Mouse (Mus musculus) yolk sac, embryonic 10.5 days (tissue): ENCODE data around the gene Gm13539.
"Not testable (repeated sequence)": the region's sequence is repeated elsewhere in the genome, so short reads cannot be mapped to it uniquely, and the experiment has no call there.

Experiments
- DNase-seq: peaks from one replicate; pipeline ENCODE4 v3.0.0-alpha.2; 2017; ENCODE audit warnings: low spot score

The Gm13539 gene

DNA sequence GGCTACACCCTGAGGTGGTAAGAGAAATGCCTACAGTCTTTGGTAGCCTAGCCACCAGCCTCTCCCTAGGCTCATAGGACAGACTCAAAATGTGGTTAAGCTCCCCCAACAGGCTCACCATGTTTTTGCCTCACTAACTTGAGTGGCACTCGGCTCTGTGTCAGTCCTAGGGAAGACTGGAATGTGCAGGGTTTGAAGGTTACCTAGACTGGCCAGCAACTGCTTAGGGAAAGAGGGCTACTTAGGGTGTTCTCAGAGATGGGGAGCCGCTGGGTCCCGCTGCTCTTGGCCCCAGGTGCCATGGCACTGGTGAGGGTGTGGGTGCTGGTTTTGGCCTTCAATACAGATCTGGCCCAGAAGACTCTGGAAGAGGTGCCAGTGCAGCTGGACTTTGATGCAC is at the start of gene Gm13539:
Gm13539 (plus strand) TSS at position 301 of the 400 bp plus-strand sequence.
- DNase-seq: no peak

DNA sequence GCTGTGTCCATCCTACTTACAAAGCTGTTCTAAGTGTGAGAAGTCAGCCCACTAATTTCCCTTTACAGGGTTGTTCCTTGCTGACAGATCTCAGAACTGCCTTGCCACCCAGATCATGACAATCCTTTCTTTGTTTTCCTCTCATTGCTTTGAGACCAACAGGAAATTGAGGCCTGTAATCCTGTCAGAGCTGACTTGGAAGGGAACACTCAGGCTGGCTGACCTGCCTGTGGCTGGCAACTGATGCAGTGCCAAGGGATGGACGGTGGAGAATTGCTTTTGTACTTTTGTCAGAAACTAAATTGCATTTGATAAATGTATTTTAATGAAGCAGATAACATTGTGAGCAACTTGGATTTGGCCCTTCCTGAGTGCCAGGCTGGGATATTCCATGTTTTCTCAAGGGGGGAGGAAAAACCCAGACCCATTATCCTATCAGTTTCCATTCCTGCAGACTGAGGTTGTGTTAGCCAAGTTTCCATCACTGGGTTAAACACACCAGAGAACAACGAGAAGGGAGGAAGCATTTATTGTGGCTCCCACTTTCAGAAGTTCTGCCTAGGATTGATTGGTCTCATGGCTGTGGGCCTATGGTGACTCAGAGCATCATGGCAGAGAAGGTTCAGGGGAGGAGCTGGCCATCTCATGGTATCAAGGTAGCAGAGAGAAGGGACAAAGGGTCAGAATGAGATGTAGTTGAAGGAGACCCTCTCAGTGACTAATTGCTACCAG is 48.7 kb upstream of the Gm13539 start:
- DNase-seq: no peak

DNA sequence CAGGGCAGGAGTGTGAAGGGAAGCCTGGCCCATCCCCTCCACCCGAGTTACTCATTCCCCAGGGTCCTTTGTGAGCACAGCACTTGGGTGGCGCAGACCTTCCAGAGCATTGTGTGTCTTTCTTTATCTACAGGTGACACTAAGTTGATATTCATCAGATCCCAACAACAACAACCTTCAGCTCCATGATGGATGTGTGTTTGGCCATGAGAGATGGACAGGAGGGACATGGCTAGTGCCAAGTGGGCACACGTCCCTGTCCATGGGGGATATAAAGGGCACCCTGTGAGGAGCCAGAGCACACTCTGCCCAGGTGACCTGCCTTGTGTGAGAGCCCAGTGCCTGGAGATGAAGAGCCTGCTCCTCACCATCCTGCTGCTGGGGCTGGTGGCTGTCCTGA is 45.3 kb upstream of the Gm13539 start, which contains the start of gene Obp2b:
Obp2b (plus strand) TSS at position 301 of the 400 bp plus-strand sequence.
- not testable (repeated sequence) for DNase-seq

DNA sequence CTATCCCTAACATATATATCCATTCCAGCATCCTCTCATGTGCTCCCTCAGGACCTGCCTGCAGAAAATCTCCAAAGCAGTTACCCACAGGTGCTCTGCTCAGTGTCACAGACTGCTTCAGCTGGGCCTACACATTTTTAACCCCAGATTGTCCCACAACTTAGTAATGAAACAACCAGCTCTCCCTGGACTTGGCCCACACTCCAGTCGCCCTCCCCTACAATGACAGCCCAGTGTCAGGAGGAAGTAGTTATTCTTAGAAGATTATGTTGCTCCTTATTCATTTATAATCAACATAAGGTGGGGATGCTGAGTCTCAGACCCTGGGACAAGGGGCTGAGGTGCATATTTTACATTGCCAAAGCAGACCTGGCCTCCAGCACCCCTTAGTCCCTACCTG is 40.4 kb upstream of the Gm13539 start:
- no peak for DNase-seq

DNA sequence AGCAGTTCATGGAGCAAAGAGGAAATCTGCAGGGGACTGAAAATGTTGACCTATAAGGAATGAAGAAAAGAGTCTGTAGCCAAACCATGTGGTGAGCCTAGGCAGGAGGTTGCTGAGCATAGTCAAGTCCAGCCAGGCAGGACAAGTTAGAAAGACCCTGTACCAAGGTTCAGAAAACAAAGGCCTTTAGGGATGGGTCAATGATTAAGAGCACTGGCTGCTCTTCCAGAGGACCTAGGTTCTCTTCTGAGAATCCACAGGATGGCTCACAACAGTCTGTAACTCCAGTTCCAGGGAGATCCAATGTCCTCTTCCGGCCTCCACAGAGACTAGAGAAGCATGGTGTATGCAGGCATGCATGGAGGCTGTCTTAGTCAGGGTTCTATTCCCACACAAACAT is 27.9 kb upstream of the Gm13539 start:
- DNase-seq: no peak

DNA sequence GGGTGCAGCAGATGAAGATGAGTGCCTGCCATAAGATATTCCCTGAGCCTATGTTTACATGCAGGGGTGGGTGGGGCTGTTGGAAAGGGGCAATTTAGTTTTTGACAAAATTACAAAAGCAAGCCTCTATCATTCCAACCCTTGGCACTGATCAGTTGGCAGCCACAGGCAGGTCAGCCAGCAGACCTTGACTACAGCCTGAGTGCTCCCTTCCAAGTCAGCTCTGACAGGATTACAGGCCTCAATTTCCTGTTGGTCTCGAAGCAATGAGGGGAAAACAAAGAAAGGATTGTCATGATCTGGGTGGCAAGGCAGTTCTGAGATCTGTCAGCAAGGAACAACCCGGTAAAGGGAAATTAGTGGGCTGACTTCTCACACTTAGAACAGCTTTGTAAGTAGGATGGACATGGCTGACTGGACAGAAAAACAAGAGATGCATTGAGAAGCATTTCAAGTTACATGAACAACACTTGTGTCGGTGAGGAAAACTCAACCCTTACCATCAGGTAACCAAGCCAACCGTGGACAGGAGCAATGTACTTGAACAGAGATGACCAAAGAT is 23.9 kb upstream of the Gm13539 start:
- no peak for DNase-seq

DNA sequence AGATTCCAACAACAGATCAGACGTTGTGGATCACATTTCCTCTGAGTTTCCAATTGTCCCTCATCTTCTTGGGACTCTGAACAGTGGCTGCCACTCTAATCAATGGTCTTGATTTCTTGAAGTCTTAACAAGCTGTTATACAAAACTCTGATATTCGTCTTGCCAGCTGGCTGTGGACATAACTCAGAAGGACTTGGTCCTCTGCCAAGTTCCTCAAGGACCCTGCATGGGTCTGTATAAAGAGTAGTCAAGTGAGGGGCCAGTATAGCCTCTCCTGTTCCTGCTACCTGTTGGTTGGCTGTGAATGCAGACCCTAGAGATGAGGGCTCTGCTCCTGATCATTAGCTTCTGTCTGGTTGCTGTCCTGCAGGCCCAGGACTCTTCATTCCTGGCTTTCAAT is 16.8 kb upstream of the Gm13539 start, which contains the start of gene Lcn3:
Lcn3 (plus strand) TSS at position 301 of the 400 bp plus-strand sequence.
- no peak for DNase-seq

DNA sequence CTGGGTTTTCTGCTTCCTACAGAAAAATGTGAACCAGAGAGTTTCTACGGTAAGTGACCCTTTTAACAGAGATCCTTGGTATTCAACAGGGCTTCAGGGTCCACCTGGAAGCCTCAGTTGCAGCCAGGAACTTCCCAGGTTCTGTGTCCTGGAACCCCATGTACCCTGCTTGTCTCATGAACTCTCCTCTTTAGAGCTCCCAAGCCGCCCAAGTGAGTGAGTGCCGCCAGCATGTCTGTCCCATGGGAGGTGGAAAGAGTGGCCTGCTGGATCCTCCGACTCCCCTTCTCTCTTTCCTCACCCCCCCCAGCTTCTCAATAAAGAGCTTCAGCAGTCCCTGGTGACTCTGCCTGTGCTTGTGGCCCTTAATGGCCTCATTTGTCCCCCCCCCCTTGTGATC is 14.3 kb upstream of the Gm13539 start:
- no peak for DNase-seq

DNA sequence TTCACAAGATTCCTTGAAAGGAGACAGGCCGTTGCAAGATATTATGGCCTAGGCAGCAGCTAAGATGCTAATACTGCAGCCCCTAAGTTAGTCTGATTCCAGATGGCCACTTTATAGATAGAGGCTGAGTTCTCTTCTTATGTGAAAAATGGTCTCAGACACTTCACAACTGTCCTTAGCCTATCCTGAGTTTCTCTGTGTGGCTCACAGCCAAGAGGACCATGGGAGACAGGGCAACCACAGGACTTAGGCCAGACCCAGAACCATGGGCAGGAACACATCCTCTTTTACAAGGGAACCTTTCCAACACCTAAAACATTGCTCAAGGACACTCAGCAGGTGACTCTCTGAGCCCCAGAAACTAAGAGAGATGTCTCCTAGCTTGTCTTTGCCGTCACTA is 8.6 kb upstream of the Gm13539 start:
- DNase-seq: no peak

DNA sequence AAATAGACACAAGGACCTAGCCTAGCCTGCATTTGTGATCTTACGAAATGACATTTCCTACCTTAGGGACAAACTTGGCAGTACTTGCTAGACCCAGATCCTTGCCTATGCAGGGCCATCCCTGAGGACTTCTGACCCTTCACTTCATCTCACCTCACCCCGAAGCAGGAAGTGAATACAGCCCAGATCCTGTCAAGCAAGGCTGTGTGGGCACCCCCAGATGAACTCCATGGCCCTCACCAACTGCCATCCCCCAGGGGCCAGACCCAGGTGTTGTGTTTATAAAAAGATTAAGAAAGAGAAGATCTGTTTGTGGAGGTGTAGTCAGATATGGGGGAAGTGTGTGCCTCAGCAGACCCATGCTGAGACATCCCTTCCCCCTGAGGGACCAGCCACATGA is 7.4 kb upstream of the Gm13539 start:
- DNase-seq: no peak

DNA sequence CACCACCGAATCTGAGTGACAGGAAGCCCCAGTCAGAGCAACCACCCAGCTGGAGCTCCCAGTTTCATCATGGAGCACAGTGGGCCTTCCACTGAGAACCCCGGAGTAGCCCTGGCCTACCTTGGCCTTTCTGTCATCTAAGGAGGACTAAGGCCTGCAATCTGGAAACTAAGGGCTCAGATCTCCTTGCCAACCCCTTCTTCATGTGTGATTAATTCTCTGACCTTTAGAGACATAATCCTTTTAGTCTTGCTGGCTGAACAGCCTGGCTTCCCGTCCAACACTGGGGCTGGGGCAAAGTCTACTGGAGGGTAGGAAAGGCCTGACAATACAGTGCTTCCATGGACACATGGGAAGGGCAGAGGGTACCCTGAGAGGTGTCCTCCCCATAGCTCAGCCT is 6.1 kb upstream of the Gm13539 start:
- no peak for DNase-seq

DNA sequence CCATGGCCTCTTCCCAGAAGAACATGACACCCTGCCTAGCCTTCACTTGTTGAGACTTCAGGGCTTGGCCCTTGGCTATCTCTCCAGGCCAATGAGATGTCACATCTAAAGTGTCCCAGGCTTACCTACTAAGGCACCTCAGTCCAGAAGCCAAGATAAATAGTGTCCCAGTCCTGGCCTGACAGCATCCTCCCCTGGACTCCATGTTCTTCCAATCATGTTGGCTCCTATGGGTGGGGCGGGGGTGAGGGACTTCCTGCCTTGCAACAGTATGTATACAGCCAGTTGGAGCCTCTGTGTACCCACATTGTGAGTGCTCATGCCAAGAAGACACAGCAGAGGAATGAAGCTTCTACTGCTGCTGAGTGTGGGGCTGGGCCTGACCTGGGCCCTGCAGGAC is 5.3 kb upstream of the Gm13539 start, which contains the start of gene Lcn11:
Lcn11 (plus strand) TSS at position 301 of the 400 bp plus-strand sequence.
- no peak for DNase-seq

DNA sequence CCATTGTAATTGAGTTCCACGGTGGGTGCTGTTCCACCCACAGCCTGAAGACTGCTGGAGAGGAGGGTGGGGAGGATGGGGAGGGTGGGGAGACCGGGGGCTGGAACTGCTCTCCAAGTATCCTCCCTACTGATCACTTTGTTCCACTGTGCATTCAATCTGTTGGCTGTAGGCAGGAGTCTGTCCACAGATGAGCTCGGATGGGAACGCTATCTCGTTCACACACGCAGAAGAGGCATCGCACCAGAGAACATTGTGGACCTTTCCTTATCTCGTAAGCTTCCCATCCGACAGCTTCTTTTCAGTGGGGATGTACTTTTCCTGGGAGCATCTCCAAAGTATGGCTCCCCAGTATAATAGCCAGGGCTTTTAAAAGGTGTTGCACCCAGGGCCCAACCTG is 3.0 kb upstream of the Gm13539 start:
- no peak for DNase-seq

DNA sequence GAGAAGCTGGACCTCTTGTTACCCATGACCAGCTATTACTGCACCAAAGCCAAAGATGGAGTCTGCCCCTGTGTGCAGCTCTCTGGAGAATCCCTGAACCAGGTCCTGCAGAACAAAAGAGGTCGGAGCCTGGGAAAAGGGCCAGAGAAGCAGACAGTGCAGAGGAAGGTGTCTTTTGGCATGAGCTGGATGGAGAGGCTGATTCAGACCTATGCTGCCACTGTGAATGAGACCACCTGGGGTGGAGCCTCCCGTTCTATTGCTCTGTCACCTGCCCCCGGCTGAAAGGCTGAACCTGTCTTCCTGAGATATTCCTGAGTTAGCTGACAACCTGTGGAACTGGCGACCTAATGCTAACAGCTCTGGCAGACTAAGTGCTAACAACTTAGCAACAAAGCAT is 1.1 kb upstream of the Gm13539 start:
- DNase-seq: no peak

DNA sequence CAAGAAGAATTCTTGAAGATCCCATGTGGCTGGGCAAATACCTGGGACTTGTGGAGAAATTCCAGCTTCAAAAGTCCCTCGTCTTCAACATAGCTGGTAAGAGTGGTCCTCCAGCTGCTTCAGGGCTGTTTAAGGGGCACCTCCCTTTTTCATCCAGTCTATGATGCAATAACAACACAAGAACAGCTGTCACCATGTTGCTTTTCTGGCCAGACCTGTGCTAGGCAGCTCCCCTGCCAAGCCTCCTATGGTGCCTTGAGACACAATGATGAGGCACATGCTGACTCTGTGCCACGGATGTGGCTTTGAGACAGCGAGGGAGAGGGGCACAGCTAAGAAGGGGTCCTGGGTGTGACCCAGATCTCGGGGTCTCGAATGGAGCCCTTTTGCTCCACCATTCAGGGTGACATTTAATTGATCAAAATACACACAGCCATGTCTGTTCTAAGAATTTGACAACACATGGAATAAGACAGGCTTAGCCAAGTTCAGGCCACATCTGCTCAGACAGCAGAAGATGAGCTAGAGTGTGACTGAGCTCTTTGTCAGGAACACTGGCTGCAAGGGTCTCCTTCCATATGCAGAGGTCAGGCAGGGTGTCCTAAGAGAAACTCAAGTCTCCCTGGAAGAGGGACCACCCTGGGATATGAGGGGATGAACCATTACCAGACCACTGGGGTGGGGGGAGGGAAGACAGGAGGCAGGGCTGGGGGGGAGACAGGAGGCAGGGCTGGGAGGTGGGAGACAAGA is 3.7 kb downstream of the Gm13539 start:
- DNase-seq: no peak

DNA sequence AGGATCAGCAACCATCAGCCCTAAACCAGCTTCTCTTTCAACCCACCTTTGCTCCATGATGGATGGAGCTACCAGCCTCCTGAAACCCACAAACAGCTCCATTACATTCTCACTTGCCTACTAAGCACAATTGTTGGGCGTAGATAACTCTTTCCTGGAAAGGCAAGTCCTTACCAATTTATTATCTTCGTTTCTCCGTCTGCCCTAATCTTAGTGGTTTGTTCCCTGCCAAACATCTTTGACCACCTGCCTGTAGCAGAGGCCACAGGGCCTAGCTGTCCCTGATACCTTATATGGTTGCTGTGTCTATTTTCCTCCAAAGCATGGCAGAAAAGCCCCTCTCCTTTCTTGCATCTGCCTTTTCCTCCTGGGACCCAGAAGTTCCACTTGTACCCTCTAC is 7.0 kb downstream of the Gm13539 start:
- DNase-seq: no peak

DNA sequence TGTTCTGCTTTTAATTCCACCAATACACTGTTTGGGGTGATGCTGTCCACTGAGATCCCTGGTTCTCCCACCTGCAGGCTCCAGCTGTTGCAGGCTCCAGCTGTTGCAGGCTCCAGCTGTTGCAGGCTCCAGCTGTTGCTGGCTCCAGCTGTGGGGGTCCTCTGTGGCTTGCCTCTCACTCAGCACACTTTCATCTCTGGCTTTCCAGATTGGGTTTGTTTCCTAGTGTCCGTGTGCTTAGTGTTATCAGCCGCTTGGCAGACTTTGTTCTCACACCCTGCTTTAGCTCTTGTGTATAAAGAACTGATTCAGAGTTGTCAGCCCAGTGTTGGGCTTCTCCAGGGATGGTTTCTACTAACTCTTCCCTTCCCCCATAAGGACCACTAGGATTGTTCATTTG is 15.6 kb downstream of the Gm13539 start:
- no peak for DNase-seq

DNA sequence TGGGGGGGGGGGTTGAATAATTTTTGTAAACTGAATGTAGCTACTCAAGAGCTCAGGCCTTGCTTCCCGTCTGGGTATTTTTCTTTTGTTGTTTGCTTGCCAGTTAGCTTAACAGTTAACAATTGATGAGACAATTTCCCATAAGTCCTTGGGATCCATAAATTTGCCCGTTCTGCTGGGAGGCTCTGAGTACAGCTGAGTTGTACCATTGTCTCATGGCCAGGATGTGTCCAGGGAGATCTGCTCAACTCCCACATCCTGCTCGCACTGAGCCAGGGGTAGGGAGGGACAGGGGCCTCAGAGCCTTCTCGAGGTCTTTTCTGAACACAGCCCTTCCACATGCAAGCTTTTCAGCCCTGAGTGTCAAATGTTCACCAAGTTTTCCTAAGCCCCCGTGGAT is 16.0 kb downstream of the Gm13539 start:
- DNase-seq: no peak

DNA sequence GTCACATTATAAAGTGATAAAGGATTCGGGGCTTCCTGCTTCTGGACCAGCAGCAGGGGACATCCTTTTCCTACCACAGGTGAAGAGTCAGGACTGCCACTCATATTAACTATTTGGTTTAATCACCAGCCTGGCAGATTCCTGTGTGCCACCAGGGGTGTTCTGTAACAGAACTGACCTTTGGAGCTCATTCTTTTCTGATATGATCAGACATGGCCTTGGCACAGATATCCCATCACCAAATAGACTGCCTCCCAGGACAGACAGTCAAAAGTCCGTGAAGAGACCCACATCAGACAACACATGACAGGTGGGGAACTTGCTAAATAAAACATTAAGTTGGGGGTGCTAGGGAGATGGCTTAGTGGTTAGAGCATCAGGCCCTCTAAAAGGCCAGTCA is 29.7 kb downstream of the Gm13539 start:
- no peak for DNase-seq

DNA sequence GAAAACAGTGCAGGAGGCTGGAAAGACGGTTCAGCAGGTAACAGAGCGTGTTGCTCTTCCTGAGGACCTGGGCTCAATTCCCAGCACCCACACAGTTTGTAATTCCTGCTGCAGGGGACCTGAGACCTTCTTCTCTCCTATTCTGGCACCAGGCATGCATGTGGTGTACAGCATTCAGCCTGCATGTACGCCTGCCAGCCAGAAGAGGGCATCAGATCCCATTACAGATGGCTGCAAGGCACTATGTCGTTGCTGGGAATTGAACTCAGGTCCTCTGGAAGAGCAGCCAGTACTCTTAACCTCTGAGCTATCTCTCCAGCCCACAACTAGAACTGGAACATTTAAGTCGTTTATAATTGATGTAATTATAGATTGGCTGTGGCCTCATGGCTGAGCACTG is 31.3 kb downstream of the Gm13539 start:
- DNase-seq: no peak

DNA sequence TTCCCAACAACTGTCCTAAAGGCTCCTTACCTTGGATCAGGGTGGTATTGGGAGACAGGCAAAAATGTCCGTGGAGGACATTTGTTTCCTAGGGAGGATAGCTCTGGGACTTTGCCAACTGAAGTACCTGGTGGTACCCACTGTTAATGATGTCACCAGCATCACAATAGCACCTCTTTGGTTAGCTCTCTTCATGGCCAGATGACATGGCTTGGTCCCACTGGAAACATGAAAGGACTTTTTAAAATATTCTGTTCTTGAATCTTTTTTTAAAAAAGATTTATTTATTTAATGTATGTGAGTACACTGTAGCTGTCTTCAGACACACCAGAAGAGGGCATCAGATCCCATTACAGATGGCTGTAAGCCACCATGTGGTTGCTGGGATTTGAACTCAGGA is 33.7 kb downstream of the Gm13539 start, which contains the start of gene Glt6d1:
Glt6d1 (minus strand) TSS at position 101 of the 400 bp plus-strand sequence.
- not testable (repeated sequence) for DNase-seq

DNA sequence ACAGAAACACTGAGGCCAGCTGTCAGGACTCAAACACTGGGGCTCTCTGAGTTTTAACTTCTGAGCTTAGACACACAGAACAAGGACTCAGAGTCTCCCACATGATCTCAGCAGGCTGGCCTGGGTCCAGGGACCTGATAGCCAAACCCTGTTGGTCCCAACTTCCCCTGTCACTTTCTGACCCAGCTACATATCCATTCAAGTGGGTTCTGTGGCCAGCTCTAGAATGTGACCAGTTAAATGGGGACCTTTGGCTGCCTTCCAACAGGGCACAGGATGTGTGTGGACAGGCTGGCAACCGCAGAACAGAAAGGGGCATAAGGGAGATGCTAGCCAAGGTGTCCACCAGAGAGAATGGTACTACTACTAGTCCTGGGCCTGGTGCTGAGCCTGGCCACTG is 40.7 kb downstream of the Gm13539 start, which contains the start of gene Lcn9:
Lcn9 (plus strand) TSS at position 348 of the 400 bp plus-strand sequence.
- no peak for DNase-seq

DNA sequence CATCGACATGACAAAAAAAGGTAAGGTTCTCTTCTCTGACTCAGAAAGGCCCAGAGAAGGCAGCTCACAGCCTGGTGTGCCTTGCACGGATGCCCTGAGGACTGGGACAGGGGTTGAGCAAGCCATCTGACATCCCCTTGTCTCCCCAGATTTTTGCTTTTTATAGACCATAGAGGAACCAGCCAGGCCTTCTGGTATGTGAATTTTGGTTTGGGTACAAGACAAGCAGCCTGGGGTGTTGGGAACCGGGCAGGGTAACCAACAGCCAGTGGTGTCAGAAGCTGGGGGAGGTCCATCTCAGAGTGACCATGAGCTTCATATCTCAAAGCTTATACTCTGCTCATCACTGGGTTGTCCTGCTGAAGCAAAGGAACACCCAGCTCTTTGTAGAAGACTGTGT is 42.7 kb downstream of the Gm13539 start:
- DNase-seq: no peak
